Mouse (Mus musculus): ENCODE data around the gene Ikbke. TPM values are rescaled to one million over a fixed set of nuclear protein-coding genes. Genes with fewer than 3 reads are reported as not detected.

The Ikbke gene
- total RNA-seq, 2 experiments from 2014 or later, result 6.3 to 7.0 TPM

DNA sequence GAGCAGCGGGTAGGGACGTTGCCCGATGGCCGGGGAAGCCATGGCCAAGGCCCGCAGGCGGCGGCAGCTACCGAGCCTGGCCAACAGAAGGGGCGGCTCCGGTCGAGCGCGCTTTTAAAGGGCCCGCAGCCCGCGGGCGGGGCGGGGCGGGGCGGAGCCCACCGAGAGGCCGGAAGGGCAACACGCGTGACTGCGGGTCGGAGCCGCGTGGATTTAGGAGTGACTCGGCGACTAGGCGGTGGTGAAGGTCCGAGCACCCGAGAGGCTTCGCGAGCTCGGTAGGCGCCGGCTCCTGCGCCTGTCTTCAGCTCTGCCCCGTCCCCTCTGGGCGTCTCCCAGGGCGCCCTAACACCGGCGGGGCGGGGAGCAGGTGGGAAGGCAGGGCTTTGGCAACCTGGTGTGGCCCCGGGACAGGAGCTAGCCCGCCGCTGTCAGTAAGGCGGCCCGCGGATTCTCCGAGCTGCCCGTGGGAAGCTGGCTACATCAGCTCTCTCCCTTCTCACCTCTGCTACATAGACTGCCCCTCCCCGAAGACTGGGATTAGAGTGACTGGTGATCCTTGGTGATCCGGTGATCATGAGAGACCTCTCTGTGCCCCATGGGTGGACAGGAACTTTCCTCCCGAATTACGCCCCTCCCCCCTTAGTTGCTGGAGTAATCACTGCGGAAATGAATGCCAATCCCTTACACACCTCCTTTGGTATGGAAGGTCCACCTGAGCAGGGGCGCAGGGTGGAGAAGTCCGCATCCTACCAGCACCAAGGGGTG is 34.1 kb downstream of the Ikbke start, which contains the start of gene Rassf5:
Gene Rassf5, minus strand, starts transcription at position 170 of the 768 bp plus-strand sequence.
- 0 out of 2 replicates have a peak, but pooled peaks have one; percentile 14 for ATAC-seq (replicated peaks; ENCODE audit: low FRiP score, poor library complexity, severe bottlenecking)

- ATAC-seq (replicated peaks; ENCODE audit: low FRiP score, poor library complexity, severe bottlenecking), result no peak
Measured at GRCm38 (mm10) chr1:131244536-131245088, 34.8 kb downstream of the Ikbke start.

DNA sequence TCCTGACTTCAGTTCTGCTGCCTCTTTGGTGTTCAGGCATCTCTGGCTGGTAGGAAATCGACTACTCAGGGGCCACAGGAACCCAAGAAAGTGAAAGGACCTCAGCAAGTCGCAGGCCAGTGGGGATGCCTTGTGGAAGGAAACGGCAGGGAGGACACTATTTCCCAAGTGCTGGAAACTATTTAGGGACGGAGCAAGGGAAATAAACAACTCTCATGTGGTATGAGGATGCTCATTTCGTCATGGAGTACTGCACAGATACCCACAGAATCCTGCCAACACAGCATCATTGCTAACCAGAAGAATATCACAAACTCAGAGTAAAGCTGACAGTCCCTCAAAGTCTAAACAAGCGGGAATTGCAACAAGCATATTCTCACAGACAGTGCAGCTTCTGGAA is 36.5 kb downstream of the Ikbke start:
- ATAC-seq (replicated peaks; ENCODE audit: low FRiP score, poor library complexity, severe bottlenecking), result no peak

DNA sequence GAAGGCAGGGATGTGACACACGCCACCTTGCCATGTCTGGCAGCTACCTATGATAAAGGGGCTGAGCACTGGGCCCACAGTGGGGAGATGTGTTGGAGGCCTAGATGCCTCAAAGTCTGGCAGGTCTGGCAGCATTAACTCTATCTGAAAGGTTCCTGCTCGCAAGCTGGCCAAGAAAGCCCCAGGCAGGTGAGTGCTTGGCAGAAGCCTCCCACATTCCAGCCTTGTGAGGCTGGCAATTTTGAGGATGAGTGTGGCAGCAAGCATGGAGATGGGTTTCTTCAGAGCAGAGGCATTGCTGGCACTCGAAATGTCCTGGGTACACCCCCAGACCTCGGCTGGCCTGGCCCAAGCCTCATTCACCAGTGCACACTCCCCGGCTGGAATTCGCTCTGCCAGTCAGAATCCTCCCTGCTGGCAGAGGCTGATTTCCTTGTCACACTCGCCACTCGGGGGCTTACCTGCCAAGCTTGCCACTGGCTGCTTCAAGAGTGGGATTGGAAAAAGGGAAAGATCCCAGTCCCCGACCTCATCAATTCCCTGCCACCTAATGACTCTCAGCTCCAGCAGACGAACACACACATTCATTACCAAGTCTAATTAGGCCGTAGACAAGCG is 39.7 kb downstream of the Ikbke start:
- ATAC-seq (replicated peaks; ENCODE audit: low FRiP score, poor library complexity, severe bottlenecking), result no peak

GRCm38 (mm10) chr1:131238931-131239381 is 40.5 kb downstream of the Ikbke start:
- ATAC-seq (replicated peaks; ENCODE audit: low FRiP score, poor library complexity, severe bottlenecking), result no peak

DNA sequence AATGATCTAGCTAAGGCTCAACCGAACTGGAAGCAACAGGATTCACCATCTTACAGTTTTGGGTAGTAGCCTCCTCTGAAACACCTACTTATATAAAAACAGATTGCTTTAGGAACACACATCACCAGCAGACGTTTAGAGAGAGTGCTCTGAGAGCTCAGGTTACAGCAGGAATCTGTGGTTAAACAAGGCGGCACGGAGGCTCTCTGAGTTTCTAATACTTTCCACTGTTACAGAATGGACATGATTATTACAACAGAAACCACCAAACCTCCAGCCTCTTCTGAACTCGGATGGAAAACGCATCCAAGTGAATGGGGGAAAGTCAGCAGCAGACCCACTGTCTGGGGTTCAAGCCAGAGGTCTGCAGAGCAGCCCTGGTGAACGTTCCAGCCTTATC is 43.3 kb downstream of the Ikbke start:
- ATAC-seq (replicated peaks; ENCODE audit: low FRiP score, poor library complexity, severe bottlenecking), result no peak

DNA sequence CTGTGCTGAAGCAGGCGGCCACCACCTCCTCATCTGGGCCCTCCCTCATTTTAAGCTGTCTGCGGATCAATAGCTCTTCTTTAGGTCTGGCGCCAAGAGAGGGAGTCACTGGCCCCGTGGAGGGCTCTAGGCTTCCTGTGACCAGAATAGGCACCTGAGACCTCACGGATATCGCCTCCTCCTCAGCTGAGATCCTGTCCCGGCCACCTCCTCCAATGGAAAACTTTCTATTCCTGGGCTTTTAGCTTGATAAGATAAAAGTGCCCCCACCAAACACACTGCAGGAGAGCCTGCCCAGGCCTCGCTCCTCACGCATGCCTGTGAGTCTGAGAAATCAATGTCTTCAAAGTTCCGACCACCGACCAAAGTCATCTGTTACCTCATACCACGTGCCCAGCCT is 45.9 kb downstream of the Ikbke start:
- ATAC-seq (replicated peaks; ENCODE audit: low FRiP score, poor library complexity, severe bottlenecking), result no peak

- ATAC-seq (replicated peaks; ENCODE audit: low FRiP score, poor library complexity, severe bottlenecking), result no peak
Measured at GRCm38 (mm10) chr1:131228659-131229058, 50.7 kb downstream of the Ikbke start.

- ATAC-seq (replicated peaks; ENCODE audit: low FRiP score, poor library complexity, severe bottlenecking), result no peak
Measured at GRCm38 (mm10) chr1:131228225-131228624, 51.2 kb downstream of the Ikbke start.

- ATAC-seq (replicated peaks; ENCODE audit: low FRiP score, poor library complexity, severe bottlenecking), result no peak
Measured at GRCm38 (mm10) chr1:131224848-131225471, 54.4 kb downstream of the Ikbke start.

DNA sequence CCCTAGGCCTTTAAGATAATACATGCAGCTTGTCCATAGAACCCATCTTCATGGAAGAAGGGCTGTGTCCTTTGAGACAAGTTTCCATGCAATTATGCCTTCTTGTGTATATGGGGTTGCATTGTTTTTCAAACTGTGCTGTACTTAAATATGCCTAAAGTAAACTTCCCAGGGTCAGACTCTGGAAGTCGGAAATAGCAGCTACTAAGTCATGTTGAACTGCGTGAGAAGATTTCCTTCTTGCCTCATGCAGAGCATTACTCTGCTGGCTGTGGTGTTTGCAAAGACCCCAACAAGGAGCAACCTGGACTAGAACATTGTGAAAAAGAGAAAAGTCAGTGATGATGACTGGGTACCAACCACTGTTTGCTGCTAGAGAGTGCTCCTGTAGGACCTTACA is 56.1 kb downstream of the Ikbke start:
- ATAC-seq (replicated peaks; ENCODE audit: low FRiP score, poor library complexity, severe bottlenecking), result no peak

GRCm38 (mm10) chr1:131221822-131222590 is 57.4 kb downstream of the Ikbke start:
- ATAC-seq (replicated peaks; ENCODE audit: low FRiP score, poor library complexity, severe bottlenecking), result no peak

DNA sequence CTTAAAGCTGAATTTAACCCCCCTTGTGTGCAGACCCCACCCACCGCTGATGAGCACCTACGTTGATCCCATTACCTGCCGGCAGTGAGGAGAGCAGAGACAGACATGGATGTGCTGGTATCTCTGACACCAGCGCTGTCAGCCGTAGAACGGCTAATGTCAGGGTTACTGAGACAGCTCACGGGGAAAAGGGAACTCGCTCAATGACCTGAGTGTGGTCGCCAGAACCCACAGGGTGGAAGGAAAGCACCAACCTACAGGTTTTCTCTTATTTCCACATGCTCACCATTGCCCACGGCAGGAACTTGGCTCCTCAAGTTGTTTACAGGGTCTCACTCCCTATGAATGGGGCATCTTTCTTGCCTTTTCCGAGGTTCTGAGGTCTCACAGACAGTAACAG is 60.5 kb downstream of the Ikbke start:
- no peak for ATAC-seq (replicated peaks; ENCODE audit: low FRiP score, poor library complexity, severe bottlenecking)

DNA sequence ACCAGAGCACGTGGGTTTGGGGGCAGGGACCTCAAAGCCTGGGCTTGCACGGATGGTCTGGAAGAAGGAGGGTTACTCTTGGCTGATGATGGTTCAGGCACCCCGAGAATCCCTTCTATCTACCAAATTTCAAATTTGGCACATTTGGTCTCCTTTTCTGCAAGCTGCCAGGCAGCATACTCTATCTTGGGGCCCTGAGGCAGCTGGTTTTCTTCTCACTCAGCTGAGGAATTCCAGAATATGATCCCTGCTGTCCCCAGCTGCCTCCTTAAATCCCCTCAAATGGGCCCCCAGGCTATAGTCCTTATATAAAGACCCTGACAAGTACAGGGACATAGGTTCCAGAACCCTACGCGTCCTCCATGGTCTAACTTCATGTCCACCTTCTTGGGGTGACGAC is 66.0 kb downstream of the Ikbke start:
- ATAC-seq (replicated peaks; ENCODE audit: low FRiP score, poor library complexity, severe bottlenecking), result no peak

- ATAC-seq (replicated peaks; ENCODE audit: low FRiP score, poor library complexity, severe bottlenecking), result no peak
Measured at GRCm38 (mm10) chr1:131212956-131213355, 66.5 kb downstream of the Ikbke start.

- no peak for ATAC-seq (replicated peaks; ENCODE audit: low FRiP score, poor library complexity, severe bottlenecking)
Measured at GRCm38 (mm10) chr1:131211655-131212054, 67.8 kb downstream of the Ikbke start.

DNA sequence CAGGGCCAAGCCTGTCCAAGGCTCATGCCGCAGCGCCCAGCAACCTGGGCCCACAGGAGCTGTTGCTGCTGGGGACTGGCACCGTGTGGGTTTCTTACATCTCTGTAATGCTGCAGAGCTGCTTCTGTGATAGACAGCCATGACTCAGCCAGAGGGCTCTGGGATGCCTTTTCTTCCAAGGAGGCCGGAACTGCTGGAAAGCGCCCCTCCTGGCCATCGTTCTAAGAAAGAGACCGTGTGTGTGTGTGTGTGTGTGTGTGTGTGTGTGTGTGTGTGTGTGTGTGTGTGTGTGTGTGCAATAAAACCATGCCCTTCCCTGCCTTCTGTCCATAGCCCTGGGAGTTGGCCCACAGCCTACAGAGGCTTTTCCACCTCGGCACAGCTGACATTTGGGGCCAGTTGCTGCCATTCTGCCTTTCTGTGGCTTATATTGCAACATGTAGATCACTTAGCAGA is 69.4 kb downstream of the Ikbke start:
- no peak for ATAC-seq (replicated peaks; ENCODE audit: low FRiP score, poor library complexity, severe bottlenecking)

GRCm38 (mm10) chr1:131208800-131209199 is 70.6 kb downstream of the Ikbke start:
- ATAC-seq (replicated peaks; ENCODE audit: low FRiP score, poor library complexity, severe bottlenecking), result no peak

DNA sequence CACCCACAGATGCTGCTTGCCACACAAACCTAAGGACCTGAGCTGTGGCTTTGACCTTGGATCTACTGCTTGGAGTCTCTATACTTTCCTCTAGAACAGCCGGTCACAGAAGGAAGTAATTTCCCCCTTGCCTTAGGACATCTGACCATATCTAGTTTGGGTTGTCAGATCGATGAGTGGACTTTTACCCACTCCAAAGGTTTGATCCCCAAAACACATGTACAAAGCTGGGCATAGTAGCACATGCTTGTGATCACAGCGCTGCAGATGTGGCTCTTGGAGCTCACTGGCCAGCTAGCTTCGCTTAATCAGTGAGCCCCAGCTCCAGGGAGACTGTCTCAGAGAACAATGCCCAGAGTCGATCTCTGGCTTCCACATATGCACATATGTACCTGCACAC is 71.3 kb downstream of the Ikbke start:
- no peak for ATAC-seq (replicated peaks; ENCODE audit: low FRiP score, poor library complexity, severe bottlenecking)

DNA sequence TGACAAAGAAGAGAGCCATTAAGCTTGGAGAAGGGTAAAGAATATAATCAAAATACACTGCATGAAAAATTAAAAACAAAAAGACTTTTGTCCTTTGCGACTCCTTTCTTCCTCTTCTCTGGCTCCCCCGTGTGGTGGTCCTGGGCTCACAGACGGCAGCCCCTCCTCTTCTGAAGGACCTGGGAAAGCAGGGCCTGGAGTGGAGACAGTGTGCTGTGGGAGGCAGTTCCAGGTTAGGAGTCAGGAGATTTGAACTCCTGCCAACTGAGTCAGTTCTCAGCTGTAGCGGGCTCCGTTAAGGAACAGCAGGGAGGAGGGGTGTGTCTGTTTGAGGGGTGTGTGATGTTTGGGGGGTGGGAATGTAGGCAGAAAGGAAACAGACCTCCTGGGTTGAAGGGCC is 71.9 kb downstream of the Ikbke start:
- ATAC-seq (replicated peaks; ENCODE audit: low FRiP score, poor library complexity, severe bottlenecking), result no peak
